Mouse (Mus musculus): Measurements from ENCODE around the gene Pemt. TPM values are rescaled to one million over a fixed set of nuclear protein-coding genes. Genes with fewer than 3 reads are reported as not detected.

Pemt gene
- total RNA-seq, 1 experiment, result 17.5 TPM

DNA sequence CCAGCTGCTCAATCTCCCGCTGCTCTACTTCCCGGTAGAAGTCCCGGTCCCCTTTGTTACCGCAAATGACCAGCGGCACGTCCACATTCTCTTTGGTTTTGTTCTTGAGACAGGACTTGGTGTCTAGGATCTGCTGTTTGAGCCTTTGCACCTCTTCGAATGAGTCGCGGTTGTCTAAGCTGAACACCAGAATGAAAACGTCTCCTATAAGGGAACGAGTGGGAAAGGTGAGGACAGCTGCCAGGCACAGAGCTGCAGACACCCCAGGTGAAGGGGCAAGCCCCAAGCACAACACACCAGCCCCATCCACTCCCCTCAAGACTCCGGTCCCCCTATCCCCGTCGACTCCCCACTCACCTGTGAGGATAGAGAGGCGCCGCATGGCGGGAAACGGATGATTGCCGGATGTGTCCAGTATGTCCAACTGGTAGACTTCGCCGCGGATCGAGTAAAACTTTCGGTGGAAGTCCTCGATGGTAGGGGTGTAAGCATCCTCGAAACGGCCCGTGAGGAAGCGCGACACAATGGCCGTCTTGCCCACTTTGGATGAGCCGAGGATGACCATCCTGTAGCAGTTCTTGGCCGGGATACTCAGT lies 82.0 kb downstream of the Pemt start:
- TF ChIP-seq ZNF384 (IDR thresholded peaks at IDR 0.05; ENCODE audit: low read depth, low read length) (no peak), ZC3H11A (IDR thresholded peaks at IDR 0.05; ENCODE audit: borderline replicate concordance, low read depth, low read length) (0 out of 2 replicates have a peak, but pooled peaks have one; percentile 18), MAFK (IDR thresholded peaks at IDR 0.05; ENCODE audit: insufficient read depth, low read depth, low read length) (no peak), HCFC1 (IDR thresholded peaks at IDR 0.05; ENCODE audit: borderline replicate concordance, insufficient read depth, low read length) (no peak)
- DNase-seq (ENCODE audit: low read depth, low spot score), result no peak
- Histone ChIP-seq H3K4me3 (ENCODE audit: insufficient read depth in 1 of 2, low read depth in 1 of 2, low read length in 2 of 2, poor library complexity in 1 of 2, severe bottlenecking in 1 of 2) (peak overlapping the region; percentile 64 to 83), H3K27ac (ENCODE audit: insufficient read depth, low read depth, low read length, poor library complexity, severe bottlenecking) (no peak overlapping the region), H3K9me3 (ENCODE audit: control insufficient read depth, insufficient read depth, low read depth, low read length) (no peaks in the 10 kb centered on the region), H3K36me3 (ENCODE audit: control insufficient read depth, insufficient read depth, low read length, poor library complexity, severe bottlenecking) (peaks cover 13% of the 10 kb centered on the region; the same call in 1 of the 2 replicates), H3K9ac (ENCODE audit: insufficient read depth, low read depth, low read length, poor library complexity, severe bottlenecking) (peak overlapping the region; percentile 57), H3K4me1 (ENCODE audit: control insufficient read depth in 2 of 2, insufficient read depth in 2 of 2, low read length in 2 of 2, poor library complexity in 1 of 2) (peaks cover 0 to 15% of the 10 kb centered on the region in 2 experiments; a peak in 2 of 4 replicates)
- in situ Hi-C loops (cut with MboI; ENCODE audit: low sequenced_read_pairs in 2 of 2, unreplicated experiment in 2 of 2), result no loop called here

DNA sequence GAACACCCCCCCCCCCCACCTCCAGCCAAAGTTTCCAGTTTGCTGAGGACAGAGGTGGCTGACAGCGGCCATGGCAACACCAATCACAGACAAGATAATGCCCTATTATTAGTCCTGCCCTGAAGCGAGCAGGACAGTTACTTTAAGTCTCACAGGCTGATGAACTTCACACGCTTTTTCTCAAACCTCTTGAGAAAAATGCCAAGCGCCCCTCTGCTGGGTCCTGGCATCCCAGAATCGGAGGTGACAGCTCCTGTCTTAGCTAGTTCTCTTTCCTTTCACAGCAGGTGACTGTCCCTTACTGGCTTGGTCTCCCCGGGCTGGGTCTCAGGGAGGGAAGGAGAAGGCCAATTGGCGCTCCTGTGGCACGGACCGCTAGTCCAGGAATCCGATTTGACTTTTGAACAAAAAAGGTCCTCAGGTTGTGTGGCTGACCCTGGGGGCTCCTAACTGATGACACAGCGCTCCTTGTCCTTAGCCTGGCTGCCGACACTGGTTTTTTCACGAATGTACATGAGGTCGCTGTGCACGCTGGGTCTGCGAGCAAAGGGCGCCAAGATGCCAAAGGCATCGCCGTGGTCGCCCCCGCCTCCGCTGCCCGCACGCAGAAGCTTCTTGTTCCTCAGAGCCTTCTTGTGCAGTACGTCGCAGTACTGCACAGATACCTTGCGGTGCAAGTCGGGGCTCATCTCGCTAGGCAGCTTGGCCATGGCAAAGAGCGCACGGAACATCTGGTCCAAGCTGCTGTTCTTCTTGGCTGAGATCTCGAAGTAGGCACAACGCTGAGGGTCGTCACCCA lies 82.7 kb downstream of the Pemt start:
- Histone ChIP-seq H3K36me3 (ENCODE audit: control insufficient read depth, insufficient read depth, low read length, poor library complexity, severe bottlenecking) (peaks cover 13% of the 10 kb centered on the region; the same call in 1 of the 2 replicates), H3K4me3 (ENCODE audit: insufficient read depth in 1 of 2, low read depth in 1 of 2, low read length in 2 of 2, poor library complexity in 1 of 2, severe bottlenecking in 1 of 2) (peak overlapping the region; percentile 64 to 83; a peak in 3 of 4 replicates), H3K4me1 (ENCODE audit: control insufficient read depth in 2 of 2, insufficient read depth in 2 of 2, low read length in 2 of 2, poor library complexity in 1 of 2) (peaks cover 0 to 18% of the 10 kb centered on the region in 2 experiments; a peak in 2 of 4 replicates), H3K27ac (ENCODE audit: insufficient read depth, low read depth, low read length, poor library complexity, severe bottlenecking) (no peak overlapping the region), H3K9ac (ENCODE audit: insufficient read depth, low read depth, low read length, poor library complexity, severe bottlenecking) (no peak overlapping the region), H3K9me3 (ENCODE audit: control insufficient read depth, insufficient read depth, low read depth, low read length) (no peaks in the 10 kb centered on the region)
- no peak for TF ChIP-seq ZNF384 (IDR thresholded peaks at IDR 0.05; ENCODE audit: low read depth, low read length)
- in situ Hi-C loops (cut with MboI; ENCODE audit: low sequenced_read_pairs in 2 of 2, unreplicated experiment in 2 of 2), result no loop called here
- no peak for DNase-seq (ENCODE audit: low read depth, low spot score)

DNA sequence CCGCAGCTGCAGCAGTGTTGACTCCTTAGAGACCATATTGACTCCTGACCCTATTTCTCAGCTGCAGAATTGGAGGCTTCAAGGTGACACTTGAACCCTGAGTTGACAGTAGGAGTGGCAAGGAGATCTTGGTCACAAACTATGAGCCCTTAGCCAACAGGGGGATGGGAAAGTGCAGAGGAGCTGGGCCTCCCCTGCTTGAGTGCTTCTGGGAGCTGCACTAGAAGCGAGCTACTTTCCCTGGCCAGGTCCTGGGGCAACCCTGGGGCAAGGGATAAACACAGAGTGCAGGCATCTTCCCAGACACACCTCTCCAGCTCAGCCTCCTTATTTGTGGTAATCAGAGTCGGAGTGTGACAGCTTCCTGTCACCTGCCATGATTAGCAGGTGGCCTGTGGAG lies 83.7 kb downstream of the Pemt start:
- Histone ChIP-seq H3K9ac (ENCODE audit: insufficient read depth, low read depth, low read length, poor library complexity, severe bottlenecking) (no peak overlapping the region), H3K27ac (ENCODE audit: insufficient read depth, low read depth, low read length, poor library complexity, severe bottlenecking) (no peak overlapping the region), H3K4me3 (ENCODE audit: insufficient read depth in 1 of 2, low read depth in 1 of 2, low read length in 2 of 2, poor library complexity in 1 of 2, severe bottlenecking in 1 of 2) (no peak overlapping the region), H3K9me3 (ENCODE audit: control insufficient read depth, insufficient read depth, low read depth, low read length) (no peaks in the 10 kb centered on the region), H3K36me3 (ENCODE audit: control insufficient read depth, insufficient read depth, low read length, poor library complexity, severe bottlenecking) (peaks cover 13% of the 10 kb centered on the region; the same call in 1 of the 2 replicates), H3K4me1 (ENCODE audit: control insufficient read depth in 2 of 2, insufficient read depth in 2 of 2, low read length in 2 of 2, poor library complexity in 1 of 2) (peaks cover 0 to 18% of the 10 kb centered on the region in 2 experiments; a peak in 2 of 4 replicates)
- in situ Hi-C loops (cut with MboI; ENCODE audit: low sequenced_read_pairs in 2 of 2, unreplicated experiment in 2 of 2), result no loop called here
- no peak for TF ChIP-seq ZNF384 (IDR thresholded peaks at IDR 0.05; ENCODE audit: low read depth, low read length)
- DNase-seq (ENCODE audit: low read depth, low spot score), result no peak

DNA sequence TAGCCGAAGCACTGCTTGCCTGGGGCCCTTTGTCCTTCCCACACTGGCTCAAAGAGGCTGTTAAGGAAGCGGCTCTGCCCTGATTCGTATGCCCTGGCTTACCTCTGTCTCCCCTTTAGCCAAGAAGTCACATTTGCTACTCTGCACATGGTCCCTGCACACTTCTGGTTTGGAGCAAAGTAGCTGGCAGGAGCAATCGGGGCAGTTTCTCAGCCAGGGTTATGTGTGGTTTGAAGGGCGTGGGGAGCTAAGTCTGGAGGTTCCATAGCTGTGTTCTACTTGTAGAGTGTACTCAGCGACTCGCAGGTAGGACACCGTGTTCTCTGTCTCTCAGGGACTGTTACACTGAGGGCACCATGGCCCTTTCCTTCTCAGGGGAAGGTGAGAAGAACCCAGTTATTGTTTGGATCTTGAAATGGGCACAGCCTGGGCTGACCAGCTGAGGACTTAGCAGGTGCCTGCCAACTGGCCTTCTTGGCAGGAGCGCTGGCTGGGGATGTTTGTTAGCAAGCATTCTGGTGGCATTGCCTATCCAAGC lies 84.9 kb downstream of the Pemt start:
- Histone ChIP-seq H3K4me3 (ENCODE audit: insufficient read depth in 1 of 2, low read depth in 1 of 2, low read length in 2 of 2, poor library complexity in 1 of 2, severe bottlenecking in 1 of 2) (no peak overlapping the region), H3K36me3 (ENCODE audit: control insufficient read depth, insufficient read depth, low read length, poor library complexity, severe bottlenecking) (peaks cover 13% of the 10 kb centered on the region; the same call in 1 of the 2 replicates), H3K4me1 (ENCODE audit: control insufficient read depth in 2 of 2, insufficient read depth in 2 of 2, low read length in 2 of 2, poor library complexity in 1 of 2) (peaks cover 0 to 18% of the 10 kb centered on the region in 2 experiments; a peak in 2 of 4 replicates), H3K27ac (ENCODE audit: insufficient read depth, low read depth, low read length, poor library complexity, severe bottlenecking) (no peak overlapping the region), H3K9me3 (ENCODE audit: control insufficient read depth, insufficient read depth, low read depth, low read length) (no peaks in the 10 kb centered on the region), H3K9ac (ENCODE audit: insufficient read depth, low read depth, low read length, poor library complexity, severe bottlenecking) (no peak overlapping the region)
- in situ Hi-C loops (cut with MboI; ENCODE audit: low sequenced_read_pairs in 2 of 2, unreplicated experiment in 2 of 2), result no loop called here
- DNase-seq (ENCODE audit: low read depth, low spot score), result no peak
- TF ChIP-seq MAFK (IDR thresholded peaks at IDR 0.05; ENCODE audit: insufficient read depth, low read depth, low read length) (no peak), CHD2 (IDR thresholded peaks at IDR 0.05; ENCODE audit: low read depth, low read length) (no peak), ZC3H11A (IDR thresholded peaks at IDR 0.05; ENCODE audit: borderline replicate concordance, low read depth, low read length) (no peak), HCFC1 (IDR thresholded peaks at IDR 0.05; ENCODE audit: borderline replicate concordance, insufficient read depth, low read length) (no peak), ZNF384 (IDR thresholded peaks at IDR 0.05; ENCODE audit: low read depth, low read length) (no peak)
